Mouse (Mus musculus): Measurements from ENCODE around the gene Slc16a9.

DNA sequence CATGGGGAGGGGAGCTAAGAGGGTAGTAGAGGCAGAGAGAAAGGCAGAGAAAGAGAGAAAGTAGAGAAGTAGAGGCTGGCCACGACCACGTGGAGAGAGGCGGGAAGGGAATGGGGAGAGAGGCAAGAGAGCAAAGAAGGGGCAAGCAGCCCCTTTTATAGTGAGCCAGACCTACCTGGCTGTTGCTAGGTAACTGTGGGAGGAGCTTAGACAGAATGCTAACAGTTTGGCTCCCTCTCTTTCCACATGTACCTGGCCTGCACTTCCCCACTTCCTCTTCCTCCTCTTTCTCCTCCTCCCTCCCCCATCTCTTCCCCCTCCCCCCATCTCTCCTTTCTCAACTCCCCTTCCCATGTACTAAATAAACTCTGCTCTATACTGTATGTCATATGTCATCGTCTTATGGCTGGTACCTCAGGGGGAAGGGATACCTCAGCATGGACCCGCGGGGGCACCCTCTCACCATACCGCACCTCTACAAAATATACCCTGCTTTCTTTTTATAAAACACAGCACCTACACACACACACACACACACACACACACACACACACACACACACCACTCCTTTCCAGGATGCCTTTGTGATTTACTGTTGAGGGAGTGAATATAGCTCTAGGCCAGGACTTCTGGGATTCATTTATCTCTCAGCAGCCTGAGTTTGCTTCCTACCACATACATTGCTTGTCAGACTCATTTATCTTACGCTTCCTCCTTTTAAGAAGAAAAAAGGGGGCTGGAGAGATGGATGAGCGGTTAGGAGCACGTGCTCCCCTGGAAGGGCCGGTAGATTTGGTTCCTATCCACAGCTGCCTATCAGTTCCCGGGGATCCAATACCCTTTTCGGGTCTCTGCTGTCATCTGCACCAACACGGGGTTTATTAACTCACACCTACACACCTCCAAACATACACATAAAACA lies 43.8 kb downstream of the Slc16a9 start:
- no peak for TF ChIP-seq POLR2A (IDR thresholded peaks at IDR 0.05; ENCODE audit: borderline replicate concordance, insufficient read depth, low read length)
- no peak for TF ChIP-seq CTCF (IDR thresholded peaks at IDR 0.05; ENCODE audit: borderline replicate concordance, insufficient read depth, low read depth, low read length)
